Mouse (Mus musculus): ENCODE results near the gene 4930402H24Rik.
A peak's percentile ranks its signal among the peaks of the same experiment; 100 is the strongest.

Gene 4930402H24Rik

GRCm38 (mm10) chr2:130805146-130805545 is 101.1 kb downstream of the 4930402H24Rik start:
- no peak for DNase-seq

- no peak for DNase-seq
These were observed 102.5 kb downstream of the 4930402H24Rik start for GRCm38 (mm10) chr2:130803706-130804105.

GRCm38 (mm10) chr2:130795731-130796130 is 110.5 kb downstream of the 4930402H24Rik start:
- DNase-seq = peak; percentile 46

GRCm38 (mm10) chr2:130791722-130792121 is 114.5 kb downstream of the 4930402H24Rik start:
- DNase-seq = no peak

- no peak for DNase-seq
These were observed 116.6 kb downstream of the 4930402H24Rik start for GRCm38 (mm10) chr2:130789642-130790041.

GRCm38 (mm10) chr2:130789039-130789438 is 117.2 kb downstream of the 4930402H24Rik start:
- DNase-seq = no peak

- no peak for DNase-seq
These were observed 121.3 kb downstream of the 4930402H24Rik start for GRCm38 (mm10) chr2:130784939-130785338.

- no peak for DNase-seq
These were observed 125.4 kb downstream of the 4930402H24Rik start for GRCm38 (mm10) chr2:130780615-130781303.

- DNase-seq = no peak
These were observed 126.3 kb downstream of the 4930402H24Rik start for GRCm38 (mm10) chr2:130779935-130780334.

GRCm38 (mm10) chr2:130776610-130777009 is 129.6 kb downstream of the 4930402H24Rik start:
- DNase-seq = peak; percentile 22

GRCm38 (mm10) chr2:130767483-130767882 is 138.7 kb downstream of the 4930402H24Rik start:
- DNase-seq = no peak

GRCm38 (mm10) chr2:130765396-130765795 is 140.8 kb downstream of the 4930402H24Rik start:
- no peak for DNase-seq

- DNase-seq = peak; percentile 21
These were observed 145.3 kb downstream of the 4930402H24Rik start for GRCm38 (mm10) chr2:130760876-130761275.

- peak; percentile 14 for DNase-seq
These were observed 151.1 kb downstream of the 4930402H24Rik start for GRCm38 (mm10) chr2:130755061-130755607.

GRCm38 (mm10) chr2:130754596-130754995 is 151.6 kb downstream of the 4930402H24Rik start:
- no peak for DNase-seq

GRCm38 (mm10) chr2:130750449-130750848 is 155.8 kb downstream of the 4930402H24Rik start:
- DNase-seq = peak; percentile 16

GRCm38 (mm10) chr2:130749708-130750107 is 156.5 kb downstream of the 4930402H24Rik start:
- no peak for DNase-seq

GRCm38 (mm10) chr2:130743576-130743975 is 162.6 kb downstream of the 4930402H24Rik start:
- DNase-seq = no peak

GRCm38 (mm10) chr2:130740096-130740495 is 166.1 kb downstream of the 4930402H24Rik start:
- no peak for DNase-seq

- no peak for DNase-seq
These were observed 168.2 kb downstream of the 4930402H24Rik start for GRCm38 (mm10) chr2:130738019-130738418.

- DNase-seq = no peak
These were observed 170.9 kb downstream of the 4930402H24Rik start for GRCm38 (mm10) chr2:130735281-130735680.

- no peak for DNase-seq
These were observed 172.8 kb downstream of the 4930402H24Rik start for GRCm38 (mm10) chr2:130733444-130733843.

GRCm38 (mm10) chr2:130731855-130732254 is 174.4 kb downstream of the 4930402H24Rik start:
- no peak for DNase-seq

- DNase-seq = no peak
These were observed 175.5 kb downstream of the 4930402H24Rik start for GRCm38 (mm10) chr2:130730746-130731145.

Measured in kidney, postnatal 10 days (tissue).